Mouse (Mus musculus) urinary bladder, adult 2 months (tissue): ENCODE results near the gene Rbm8a2. TPM values are rescaled to one million over a fixed set of nuclear protein-coding genes. Genes with fewer than 3 reads are reported as not detected.
"Not testable (repeated sequence)": the region's sequence is repeated elsewhere in the genome, so short reads cannot be mapped to it uniquely, and the experiment has no call there.

ENCODE experiments used
- DNase-seq: peaks from one replicate; pipeline ENCODE4 v3.0.0; 2022; ENCODE audit warnings: low spot score
- polyA plus RNA-seq: library from polyadenylated mRNA; depleted of rRNA; stranded (reverse); fragments of >200 nt; gene quantifications from 2 replicates; pipeline ENCODE4 v1.2.3, GENCODE M21; 2012; rRNA removed

Rbm8a2 gene
- 0.17 and 0.27 TPM in 2 replicates for polyA plus RNA-seq

GRCm38 (mm10) chr1:175979014-175979413 lies at the start of gene Rbm8a2:
Rbm8a2 (minus strand) TSS chr1:175979114.
- not testable (repeated sequence) for DNase-seq

- DNase-seq = no peak
These were observed 49.5 kb upstream of the Rbm8a2 start for GRCm38 (mm10) chr1:176028397-176028796.

GRCm38 (mm10) chr1:176024501-176024900 lies 45.6 kb upstream of the Rbm8a2 start:
- DNase-seq = no peak

GRCm38 (mm10) chr1:176018523-176018922 lies 39.6 kb upstream of the Rbm8a2 start:
- no peak for DNase-seq

GRCm38 (mm10) chr1:176016076-176016475 lies 37.2 kb upstream of the Rbm8a2 start:
- DNase-seq = no peak

GRCm38 (mm10) chr1:176013497-176014268 lies 34.8 kb upstream of the Rbm8a2 start:
- no peak for DNase-seq

- no peak for DNase-seq
These were observed 32.6 kb upstream of the Rbm8a2 start for GRCm38 (mm10) chr1:176011535-176011934.

GRCm38 (mm10) chr1:176011072-176011471 lies 32.2 kb upstream of the Rbm8a2 start:
- no peak for DNase-seq

- DNase-seq = no peak
These were observed 29.5 kb upstream of the Rbm8a2 start for GRCm38 (mm10) chr1:176008411-176008810.

GRCm38 (mm10) chr1:176000599-176000998 lies 21.7 kb upstream of the Rbm8a2 start:
- no peak for DNase-seq

GRCm38 (mm10) chr1:175997076-175997651 lies 18.2 kb upstream of the Rbm8a2 start:
- DNase-seq = no peak

GRCm38 (mm10) chr1:175988912-175989311 lies 10.0 kb upstream of the Rbm8a2 start:
- DNase-seq = no peak

GRCm38 (mm10) chr1:175988448-175988847 lies 9.5 kb upstream of the Rbm8a2 start:
- no peak for DNase-seq

GRCm38 (mm10) chr1:175970710-175971109 lies 8.2 kb downstream of the Rbm8a2 start:
- DNase-seq = no peak

- DNase-seq = no peak
These were observed 11.7 kb downstream of the Rbm8a2 start for GRCm38 (mm10) chr1:175967004-175967745.

GRCm38 (mm10) chr1:175961786-175962185 lies 17.1 kb downstream of the Rbm8a2 start:
- no peak for DNase-seq

- DNase-seq = no peak
These were observed 28.1 kb downstream of the Rbm8a2 start for GRCm38 (mm10) chr1:175950851-175951250.

- no peak for DNase-seq
These were observed 28.5 kb downstream of the Rbm8a2 start for GRCm38 (mm10) chr1:175950421-175950820.

- DNase-seq = no peak
These were observed 32.1 kb downstream of the Rbm8a2 start for GRCm38 (mm10) chr1:175946718-175947315.

- DNase-seq = no peak
These were observed 35.7 kb downstream of the Rbm8a2 start for GRCm38 (mm10) chr1:175943168-175943567.

- no peak for DNase-seq
These were observed 40.2 kb downstream of the Rbm8a2 start for GRCm38 (mm10) chr1:175938731-175939130.

GRCm38 (mm10) chr1:175936282-175936737 lies 42.6 kb downstream of the Rbm8a2 start:
- no peak for DNase-seq
